Mouse (Mus musculus): ENCODE results near the gene C2cd2. TPM values are rescaled to one million over a fixed set of nuclear protein-coding genes. Genes with fewer than 3 reads are reported as not detected.

The C2cd2 gene
- polyA plus RNA-seq, 1 experiment from 2014 or later, result 18.9 TPM

DNA sequence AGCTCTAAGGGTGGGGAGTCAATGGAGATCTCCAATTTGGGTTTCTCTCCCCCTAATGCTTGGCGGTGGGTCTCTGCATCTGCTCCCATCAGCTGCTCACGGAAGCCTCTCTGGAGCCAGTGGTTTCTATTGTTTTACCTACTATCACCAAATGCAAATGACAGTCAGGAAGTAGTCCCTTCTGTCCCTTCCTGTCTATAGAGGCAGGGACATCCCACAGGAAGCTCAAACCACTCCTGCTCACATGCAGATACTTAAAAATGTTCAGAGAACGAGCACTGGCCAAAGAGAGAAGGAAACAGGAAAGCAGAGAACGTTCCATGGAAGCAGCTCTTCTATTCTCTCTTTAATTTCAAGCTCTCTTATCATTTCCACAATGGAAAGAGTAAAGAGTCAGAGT lies 142.9 kb downstream of the C2cd2 start:
- no peak for DNase-seq (ENCODE audit: low spot score)
- H3K4me3 ChIP-seq (ENCODE audit: low read depth, low read length), result no peak overlapping the region
- ATAC-seq (ENCODE audit: insufficient read depth, low FRiP score, low TSS enrichment), result no peak
- H3K27ac ChIP-seq (ENCODE audit: low read depth, low read length), result no peak overlapping the region
- 84% methylated on average over 4 of the region's 4 CpGs for WGBS
- H3K36me3 ChIP-seq (ENCODE audit: control insufficient read depth, insufficient read depth, low read length), result peaks cover 20% of the 10 kb centered on the region
- no peaks in the 10 kb centered on the region for H3K9me3 ChIP-seq (ENCODE audit: control insufficient read depth, low read length)
- H3K4me1 ChIP-seq (ENCODE audit: control insufficient read depth, insufficient read depth, low read length), result no peaks in the 10 kb centered on the region
- no peak overlapping the region for H3K9ac ChIP-seq (ENCODE audit: low read length)
- no peaks in the 10 kb centered on the region for H3K27me3 ChIP-seq (ENCODE audit: control insufficient read depth, insufficient read depth, low read length)
- H3K4me2 ChIP-seq (ENCODE audit: low read depth), result no peak overlapping the region

DNA sequence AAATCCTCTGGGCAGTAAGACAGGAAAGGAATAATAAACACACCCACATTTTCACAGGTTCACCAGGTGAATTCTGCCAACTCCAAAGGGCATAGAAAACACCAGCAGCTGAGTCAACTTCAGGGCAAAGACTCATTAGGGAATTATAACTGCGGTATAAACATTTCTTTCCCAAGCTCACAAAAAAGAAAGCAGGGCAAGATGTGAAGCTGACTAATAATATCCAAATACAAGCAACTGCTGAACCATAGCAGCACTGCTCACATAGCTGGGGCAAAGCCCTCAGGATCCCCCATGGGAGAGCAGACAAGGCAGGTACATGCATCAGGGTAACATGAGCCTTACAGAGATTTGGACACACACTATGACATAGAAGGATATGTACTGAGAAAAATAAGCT lies 145.0 kb downstream of the C2cd2 start:
- Histone ChIP-seq H3K4me3 (ENCODE audit: low read depth, low read length) (no peak overlapping the region), H3K36me3 (ENCODE audit: control insufficient read depth, insufficient read depth, low read length) (peaks cover 24% of the 10 kb centered on the region), H3K9ac (ENCODE audit: low read length) (no peak overlapping the region), H3K4me2 (ENCODE audit: low read depth) (no peak overlapping the region), H3K27me3 (ENCODE audit: control insufficient read depth, insufficient read depth, low read length) (no peaks in the 10 kb centered on the region), H3K9me3 (ENCODE audit: control insufficient read depth, low read length) (no peaks in the 10 kb centered on the region), H3K4me1 (ENCODE audit: control insufficient read depth, insufficient read depth, low read length) (no peaks in the 10 kb centered on the region), H3K27ac (ENCODE audit: low read depth, low read length) (no peak overlapping the region)
- DNase-seq (ENCODE audit: low spot score) (no peak), ATAC-seq (ENCODE audit: insufficient read depth, low FRiP score, low TSS enrichment) (no peak)
- WGBS, result 92% methylated on average over 1 of the region's 1 CpGs

DNA sequence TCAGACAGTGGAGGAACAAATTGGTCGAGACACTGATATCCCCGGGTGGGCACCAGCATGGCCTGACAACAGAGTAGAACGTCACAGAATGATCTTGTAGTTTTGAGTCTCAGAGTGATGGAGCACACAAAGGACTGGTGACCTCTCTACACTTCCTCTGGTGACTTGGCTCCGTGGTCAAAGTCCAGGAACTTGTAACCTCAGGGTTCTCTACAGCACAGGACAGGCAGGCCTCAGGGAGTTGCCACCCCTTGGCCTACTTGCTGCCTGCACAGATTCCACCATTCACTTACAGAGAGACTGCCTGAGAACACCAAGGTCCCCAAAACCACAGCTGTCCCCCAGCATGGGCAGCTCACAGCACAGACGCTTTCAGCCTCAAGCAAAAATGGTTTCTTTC lies 147.1 kb downstream of the C2cd2 start:
- Histone ChIP-seq H3K27ac (ENCODE audit: low read depth, low read length) (no peak overlapping the region), H3K4me1 (ENCODE audit: control insufficient read depth, insufficient read depth, low read length) (no peaks in the 10 kb centered on the region), H3K9ac (ENCODE audit: low read length) (no peak overlapping the region), H3K27me3 (ENCODE audit: control insufficient read depth, insufficient read depth, low read length) (no peaks in the 10 kb centered on the region), H3K36me3 (ENCODE audit: control insufficient read depth, insufficient read depth, low read length) (peaks cover 32% of the 10 kb centered on the region), H3K9me3 (ENCODE audit: control insufficient read depth, low read length) (no peaks in the 10 kb centered on the region), H3K4me3 (ENCODE audit: low read depth, low read length) (no peak overlapping the region), H3K4me2 (ENCODE audit: low read depth) (no peak overlapping the region)
- DNase-seq (ENCODE audit: low spot score) (no peak), ATAC-seq (ENCODE audit: insufficient read depth, low FRiP score, low TSS enrichment) (no peak)
- 87% methylated on average over 5 of the region's 5 CpGs for WGBS

DNA sequence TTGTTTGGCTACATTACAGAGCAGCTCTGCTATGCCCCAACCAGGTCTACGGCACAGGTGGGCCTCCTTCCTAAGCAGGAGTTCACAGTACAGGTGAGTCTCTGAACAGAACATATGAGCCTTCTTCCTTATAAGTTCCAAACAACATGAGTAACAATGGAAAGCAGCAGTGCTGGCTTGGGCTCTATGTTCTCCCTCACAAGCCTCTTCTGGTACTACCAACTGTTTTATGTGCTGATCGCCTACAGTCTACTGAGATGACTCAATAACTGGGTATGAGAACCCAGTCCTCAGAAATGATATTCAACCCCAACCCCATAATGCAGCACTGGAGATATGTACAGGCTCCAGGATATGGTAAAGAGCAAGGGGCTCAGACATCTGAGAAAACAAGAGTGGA lies 148.3 kb downstream of the C2cd2 start:
- no peak for DNase-seq (ENCODE audit: low spot score)
- Histone ChIP-seq H3K9ac (ENCODE audit: low read length) (no peak overlapping the region), H3K4me2 (ENCODE audit: low read depth) (no peak overlapping the region), H3K4me1 (ENCODE audit: control insufficient read depth, insufficient read depth, low read length) (no peaks in the 10 kb centered on the region), H3K4me3 (ENCODE audit: low read depth, low read length) (no peak overlapping the region), H3K36me3 (ENCODE audit: control insufficient read depth, insufficient read depth, low read length) (peaks cover 27% of the 10 kb centered on the region), H3K27me3 (ENCODE audit: control insufficient read depth, insufficient read depth, low read length) (no peaks in the 10 kb centered on the region), H3K27ac (ENCODE audit: low read depth, low read length) (no peak overlapping the region), H3K9me3 (ENCODE audit: control insufficient read depth, low read length) (no peaks in the 10 kb centered on the region)
- no peak for ATAC-seq (ENCODE audit: insufficient read depth, low FRiP score, low TSS enrichment)
- WGBS, result 95% methylated on average over 2 of the region's 2 CpGs

DNA sequence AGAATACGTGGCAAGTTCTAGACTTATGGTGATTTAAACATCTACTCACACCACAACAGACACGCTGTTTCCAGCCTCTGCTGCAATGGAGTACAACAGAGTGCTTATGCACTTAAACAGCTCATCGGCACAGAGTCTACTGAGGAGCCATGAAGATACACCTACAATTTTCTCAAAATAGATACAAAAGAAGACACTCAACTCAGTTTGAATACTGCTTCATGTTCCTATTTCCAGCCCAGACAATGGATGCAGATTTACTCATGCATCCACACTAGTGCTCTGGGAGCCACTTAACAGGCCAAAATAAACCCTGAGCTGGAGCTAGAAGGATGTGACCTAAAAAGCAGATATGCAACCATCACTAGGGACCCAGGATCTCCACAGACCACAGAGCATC lies 153.5 kb downstream of the C2cd2 start:
- ATAC-seq (ENCODE audit: insufficient read depth, low FRiP score, low TSS enrichment) (no peak), DNase-seq (ENCODE audit: low spot score) (no peak)
- Histone ChIP-seq H3K27me3 (ENCODE audit: control insufficient read depth, insufficient read depth, low read length) (no peaks in the 10 kb centered on the region), H3K27ac (ENCODE audit: low read depth, low read length) (no peak overlapping the region), H3K4me2 (ENCODE audit: low read depth) (no peak overlapping the region), H3K36me3 (ENCODE audit: control insufficient read depth, insufficient read depth, low read length) (peaks cover 23% of the 10 kb centered on the region), H3K4me3 (ENCODE audit: low read depth, low read length) (no peak overlapping the region), H3K9ac (ENCODE audit: low read length) (no peak overlapping the region), H3K9me3 (ENCODE audit: control insufficient read depth, low read length) (no peaks in the 10 kb centered on the region), H3K4me1 (ENCODE audit: control insufficient read depth, insufficient read depth, low read length) (no peaks in the 10 kb centered on the region)
- 93% methylated on average over 3 of the region's 3 CpGs for WGBS

DNA sequence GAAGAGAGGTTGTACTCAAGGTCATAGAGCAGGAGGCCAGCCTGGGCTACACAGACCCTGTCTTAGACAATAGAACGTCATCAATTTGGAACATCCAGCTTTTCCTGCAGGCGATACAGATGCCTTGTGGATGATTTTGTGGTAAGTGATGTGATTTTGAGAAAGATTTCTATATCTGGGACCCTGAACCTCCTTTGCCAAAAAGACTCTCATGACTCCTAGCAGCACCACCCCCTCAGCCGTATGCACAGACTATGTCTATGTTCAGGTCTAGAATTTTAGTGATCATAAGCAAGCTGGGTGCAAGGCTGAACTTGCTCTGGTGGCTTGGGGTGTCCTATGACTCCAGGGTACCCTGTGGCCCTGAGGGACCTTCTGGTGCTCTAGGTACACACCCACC lies 156.8 kb downstream of the C2cd2 start:
- DNase-seq (ENCODE audit: low spot score), result no peak
- Histone ChIP-seq H3K9me3 (ENCODE audit: control insufficient read depth, low read length) (no peaks in the 10 kb centered on the region), H3K27ac (ENCODE audit: low read depth, low read length) (no peak overlapping the region), H3K36me3 (ENCODE audit: control insufficient read depth, insufficient read depth, low read length) (peaks cover 11% of the 10 kb centered on the region), H3K9ac (ENCODE audit: low read length) (no peak overlapping the region), H3K27me3 (ENCODE audit: control insufficient read depth, insufficient read depth, low read length) (no peaks in the 10 kb centered on the region), H3K4me1 (ENCODE audit: control insufficient read depth, insufficient read depth, low read length) (no peaks in the 10 kb centered on the region), H3K4me2 (ENCODE audit: low read depth) (no peak overlapping the region), H3K4me3 (ENCODE audit: low read depth, low read length) (no peak overlapping the region)
- ATAC-seq (ENCODE audit: insufficient read depth, low FRiP score, low TSS enrichment), result no peak
- 95% methylated on average over 3 of the region's 3 CpGs for whole genome bisulfite sequencing

Small RNA genes lying within 50 kb of the gene (microRNA-seq; reads per million reads assigned to microRNA genes)
- gene Mir6964, result not detected

Other genes starting within 250 kb of the C2cd2 start
- 1.0 TPM in 2 replicates for gene Ripk4, start 198.8 kb downstream of the C2cd2 start, polyA plus RNA-seq (2014; fragmentation: Nextera tagmentation; extraction: Ambion mirVana)
- 12.6 and 14.0 TPM in 2 replicates for gene Prdm15, start 110.7 kb downstream of the C2cd2 start, polyA plus RNA-seq (2014; fragmentation: Nextera tagmentation; extraction: Ambion mirVana)
- gene Zbtb21, start within 50 bp of the C2cd2 start, polyA plus RNA-seq (2014; fragmentation: Nextera tagmentation; extraction: Ambion mirVana), result 14.2 and 15.7 TPM in 2 replicates
- 17.5 and 24.2 TPM in 2 replicates for gene B230307C23Rik, start 34.7 kb upstream of the C2cd2 start, polyA plus RNA-seq (2014; fragmentation: Nextera tagmentation; extraction: Ambion mirVana)
- gene A630089N07Rik, start 119.9 kb upstream of the C2cd2 start, polyA plus RNA-seq (2014; fragmentation: Nextera tagmentation; extraction: Ambion mirVana), result 22.0 and 25.0 TPM in 2 replicates